Mouse (Mus musculus): ENCODE data around the gene Mcam.

DNA sequence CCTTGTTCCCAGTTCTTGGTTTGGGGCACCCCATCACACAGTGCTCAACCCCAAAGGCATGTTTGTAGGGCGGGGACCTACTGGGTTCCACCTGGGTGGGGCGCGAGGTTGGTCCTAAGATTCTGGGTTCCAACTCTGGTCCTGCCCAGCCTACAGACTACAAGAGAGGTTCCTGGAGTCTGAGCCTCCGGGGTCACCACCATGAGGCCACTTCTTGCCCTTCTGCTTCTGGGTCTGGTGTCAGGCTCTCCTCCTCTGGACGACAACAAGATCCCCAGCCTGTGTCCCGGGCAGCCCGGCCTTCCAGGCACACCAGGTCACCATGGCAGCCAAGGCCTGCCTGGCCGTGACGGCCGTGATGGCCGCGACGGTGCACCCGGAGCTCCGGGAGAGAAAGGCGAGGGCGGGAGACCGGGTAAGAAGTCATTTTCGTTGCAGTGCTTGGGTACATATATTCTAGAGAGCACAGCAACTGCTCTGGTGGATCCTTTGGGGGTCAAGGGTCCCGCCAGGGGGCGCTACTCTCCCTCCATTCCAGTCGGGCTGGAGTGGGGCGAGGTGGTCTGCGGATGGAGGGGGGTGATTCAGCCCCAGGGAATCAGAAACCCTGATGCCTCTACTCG, 26.6 kb upstream of the Mcam start:
- TF ChIP-seq CTCF (IDR thresholded peaks at IDR 0.05; ENCODE audit: low read depth) (peak; percentile 59), EP300 (IDR thresholded peaks at IDR 0.05; ENCODE audit: low read depth) (no peak)

All from liver, embryonic 14.5 days (tissue).